Mouse (Mus musculus) subcutaneous adipose tissue, adult 2 months (tissue): ENCODE measurements around the gene Antxr1. TPM values are rescaled to one million over a fixed set of nuclear protein-coding genes. Genes with fewer than 3 reads are reported as not detected.

Experiments used
- polyA plus RNA-seq: library from polyadenylated mRNA; depleted of rRNA; stranded (reverse); fragments of >200 nt; gene quantifications from 2 replicates; pipeline ENCODE4 v1.2.3, GENCODE M21; 2012; ENCODE audit warnings: low replicate concordance; rRNA removed

Gene Antxr1
- polyA plus RNA-seq: 12.3 and 52.8 TPM in 2 replicates

GRCm38 (mm10) chr6:87335091-87335934, at the start of gene Antxr1:
Gene Antxr1 (minus strand): TSS chr6:87335821.

GRCm38 (mm10) chr6:87373057-87373456, 37.4 kb upstream of the Antxr1 start, which contains the start of gene Gkn2:
Gene Gkn2 (plus strand): TSS chr6:87373357.

GRCm38 (mm10) chr6:87350829-87351228, 15.2 kb upstream of the Antxr1 start, which contains the start of gene Gkn1:
Gene Gkn1 (minus strand): TSS chr6:87350942.

GRCm38 (mm10) chr6:87104123-87104796, 231.4 kb downstream of the Antxr1 start, which contains the start of gene D6Ertd527e:
Gene D6Ertd527e (plus strand): TSS chr6:87104746.

Other genes with a start within 250 kb of the Antxr1 start
- gene D6Ertd527e, start 231.1 kb downstream of the Antxr1 start, polyA plus RNA-seq: 0.27 and 0.71 TPM in 2 replicates
- gene Gkn1, start 15.1 kb upstream of the Antxr1 start, polyA plus RNA-seq: 0.24 TPM in 1 of 2 replicates, not detected in the other
- gene Gkn2, start 37.5 kb upstream of the Antxr1 start, polyA plus RNA-seq: 0.27 TPM in 1 of 2 replicates, not detected in the other
- gene Gkn3, start 53.1 kb upstream of the Antxr1 start, polyA plus RNA-seq: 9.4 and 11.7 TPM in 2 replicates
- gene Bmp10, start 93.2 kb upstream of the Antxr1 start, polyA plus RNA-seq: 0.03 TPM in 1 of 2 replicates, not detected in the other
- gene Arhgap25, start 197.4 kb upstream of the Antxr1 start, polyA plus RNA-seq: 4.2 and 5.0 TPM in 2 replicates